Mouse (Mus musculus): ENCODE measurements at regions not wholly inside any gene's neighbourhood (a gene's known extent, or its start where the extent isn't known, plus 50 kb on each side); places are given as distances from the start of the nearest gene placed in this dataset.

GRCm38 (mm10) chr3:52719181-52719580 is 297.9 kb downstream of the Cog6 start:
- WGBS, result 84% methylated on average over 3 of the region's 3 CpGs
- Histone ChIP-seq H3K36me3 (no peaks in the 10 kb centered on the region), H3K9ac (replicated peaks) (no peak overlapping the region), H3K27ac (replicated peaks) (no peak overlapping the region), H3K9me3 (no peaks in the 10 kb centered on the region), H3K4me2 (replicated peaks) (no peak overlapping the region), H3K4me3 (no peak overlapping the region), H3K27me3 (no peaks in the 10 kb centered on the region; the same call in 1 of the 2 replicates), H3K4me1 (no peaks in the 10 kb centered on the region)
- ATAC-seq (ENCODE audit: low FRiP score, low read depth), result no peak

- 89% methylated on average over 5 of the region's 5 CpGs for WGBS
- Histone ChIP-seq H3K9ac (replicated peaks) (no peak overlapping the region), H3K27ac (replicated peaks) (no peak overlapping the region), H3K4me3 (no peak overlapping the region), H3K36me3 (no peaks in the 10 kb centered on the region), H3K27me3 (no peaks in the 10 kb centered on the region; the same call in 1 of the 2 replicates), H3K4me2 (replicated peaks) (no peak overlapping the region), H3K4me1 (no peaks in the 10 kb centered on the region), H3K9me3 (no peaks in the 10 kb centered on the region)
- no peak for ATAC-seq (ENCODE audit: low FRiP score, low read depth)
Measured at GRCm38 (mm10) chr3:52717324-52717723, 299.7 kb downstream of the Cog6 start.

DNA sequence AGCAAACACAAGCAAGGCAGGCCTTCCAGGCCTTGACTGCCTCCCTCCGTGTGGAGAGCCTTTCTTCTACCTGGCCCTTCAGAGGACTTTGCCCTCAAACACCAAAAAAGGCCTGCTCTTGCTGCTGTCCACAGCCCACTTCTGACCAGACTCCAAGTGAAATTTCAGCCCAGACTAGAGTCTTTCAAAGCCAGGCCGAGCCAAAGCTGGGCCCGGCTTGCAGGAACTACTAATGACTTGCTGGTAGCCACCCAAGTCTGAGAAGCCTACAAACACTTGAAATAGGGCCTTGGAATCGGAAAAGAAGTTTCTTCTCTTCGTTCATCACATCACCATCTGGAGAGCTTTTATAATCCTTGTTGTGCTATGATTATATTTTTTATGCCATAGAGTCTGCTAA is 304.9 kb downstream of the Cog6 start:
- no peak for ATAC-seq (ENCODE audit: low FRiP score, low read depth)
- WGBS, result 95% methylated on average over 5 of the region's 5 CpGs
- Histone ChIP-seq H3K4me1 (no peaks in the 10 kb centered on the region), H3K4me3 (no peak overlapping the region), H3K27ac (replicated peaks) (no peak overlapping the region), H3K4me2 (replicated peaks) (no peak overlapping the region), H3K9ac (replicated peaks) (no peak overlapping the region), H3K9me3 (no peaks in the 10 kb centered on the region), H3K36me3 (no peaks in the 10 kb centered on the region), H3K27me3 (no peaks in the 10 kb centered on the region; the same call in 1 of the 2 replicates)

DNA sequence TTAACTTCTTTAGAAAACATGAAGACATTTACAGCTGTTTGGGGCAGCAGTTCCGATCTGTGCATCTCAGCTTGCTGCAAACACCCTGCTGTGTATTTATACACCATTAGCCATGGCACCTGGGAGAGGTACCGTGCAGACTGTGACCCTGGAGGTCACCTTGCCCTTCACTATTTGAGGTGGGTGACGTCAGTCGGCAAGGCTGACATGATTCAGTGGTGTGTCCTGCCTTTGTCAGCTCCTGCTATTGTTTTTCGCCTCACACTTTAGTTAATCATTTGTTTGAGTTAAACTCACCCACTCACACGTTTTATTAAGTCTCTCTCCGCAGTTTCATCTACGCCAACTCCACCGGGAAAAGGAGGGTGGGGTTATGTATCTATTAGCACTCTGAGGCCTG is 305.9 kb downstream of the Cog6 start:
- Histone ChIP-seq H3K27me3 (no peaks in the 10 kb centered on the region; the same call in 1 of the 2 replicates), H3K4me3 (no peak overlapping the region), H3K4me1 (no peaks in the 10 kb centered on the region), H3K27ac (replicated peaks) (no peak overlapping the region), H3K36me3 (no peaks in the 10 kb centered on the region), H3K9me3 (no peaks in the 10 kb centered on the region), H3K4me2 (replicated peaks) (no peak overlapping the region), H3K9ac (replicated peaks) (no peak overlapping the region)
- no peak for ATAC-seq (ENCODE audit: low FRiP score, low read depth)
- 74% methylated on average over 9 of the region's 9 CpGs for WGBS

- Histone ChIP-seq H3K9me3 (no peaks in the 10 kb centered on the region), H3K4me1 (no peaks in the 10 kb centered on the region), H3K36me3 (no peaks in the 10 kb centered on the region), H3K9ac (replicated peaks) (no peak overlapping the region), H3K27me3 (no peaks in the 10 kb centered on the region), H3K27ac (replicated peaks) (no peak overlapping the region), H3K4me3 (no peak overlapping the region), H3K4me2 (replicated peaks) (no peak overlapping the region)
- 71% methylated on average over 3 of the region's 3 CpGs for WGBS
- ATAC-seq (ENCODE audit: low FRiP score, low read depth), result no peak
Measured at GRCm38 (mm10) chr3:52708746-52709145, 308.3 kb downstream of the Cog6 start.

GRCm38 (mm10) chr3:52708301-52708700 is 308.7 kb downstream of the Cog6 start:
- H3K36me3 ChIP-seq, result no peaks in the 10 kb centered on the region
- WGBS, result 73% methylated on average over 1 of the region's 1 CpGs
- no peak for ATAC-seq (ENCODE audit: low FRiP score, low read depth)

DNA sequence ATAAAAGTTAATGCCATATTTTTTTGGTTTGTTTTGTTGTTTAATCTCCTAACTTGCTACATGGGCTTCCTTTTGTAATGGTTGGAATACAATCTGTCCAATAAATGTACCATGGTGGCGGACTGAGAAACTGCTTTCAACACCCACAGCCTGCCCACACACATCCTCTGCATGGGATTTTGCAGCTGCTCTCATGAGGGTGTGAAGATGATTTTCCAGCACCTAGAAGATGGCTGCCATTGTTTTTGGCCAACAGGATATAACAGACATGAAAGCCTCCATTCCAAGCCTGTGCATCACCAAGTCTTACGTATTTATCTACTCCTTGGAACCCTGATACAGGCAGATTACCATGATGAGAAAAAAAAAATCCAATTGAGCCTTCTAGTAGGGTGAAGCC is 310.4 kb downstream of the Cog6 start:
- Histone ChIP-seq H3K27ac (replicated peaks) (no peak overlapping the region), H3K9me3 (no peaks in the 10 kb centered on the region), H3K9ac (replicated peaks) (no peak overlapping the region), H3K4me1 (no peaks in the 10 kb centered on the region), H3K4me2 (replicated peaks) (no peak overlapping the region), H3K4me3 (no peak overlapping the region), H3K27me3 (no peaks in the 10 kb centered on the region), H3K36me3 (no peaks in the 10 kb centered on the region)
- no peak for ATAC-seq (ENCODE audit: low FRiP score, low read depth)
- 94% methylated on average over 2 of the region's 2 CpGs for WGBS

More at GRCm38 (mm10) chr3:52708301-52708700, 308.7 kb downstream of the Cog6 start:
- H3K4me3 ChIP-seq, result no peak overlapping the region
- H3K27ac ChIP-seq (replicated peaks), result no peak overlapping the region
- no peak overlapping the region for H3K9ac ChIP-seq (replicated peaks)
- H3K9me3 ChIP-seq, result no peaks in the 10 kb centered on the region
- no peaks in the 10 kb centered on the region for H3K4me1 ChIP-seq
- H3K27me3 ChIP-seq, result no peaks in the 10 kb centered on the region
- no peak overlapping the region for H3K4me2 ChIP-seq (replicated peaks)

DNA sequence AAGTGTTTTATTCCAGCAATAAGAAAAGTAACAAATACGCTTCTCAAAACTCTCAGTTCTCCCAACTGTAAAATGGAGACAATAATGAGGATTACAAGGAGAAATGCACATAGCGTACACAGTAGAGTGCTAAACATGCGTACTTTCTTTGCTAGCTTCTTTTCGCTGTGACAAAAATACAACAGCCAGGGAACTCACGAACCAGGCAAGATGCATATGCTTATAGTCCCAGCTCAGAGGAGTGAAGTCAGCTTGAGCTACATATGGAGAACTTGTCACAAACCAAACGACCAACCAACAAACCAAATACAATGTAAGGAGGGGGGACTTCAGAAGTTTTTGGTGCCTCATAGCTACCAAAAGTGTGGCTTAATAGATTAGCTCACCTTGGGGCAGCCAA is 313.3 kb downstream of the Cog6 start:
- ATAC-seq (ENCODE audit: low FRiP score, low read depth), result no peak
- Histone ChIP-seq H3K27ac (replicated peaks) (no peak overlapping the region), H3K36me3 (no peaks in the 10 kb centered on the region), H3K9me3 (no peaks in the 10 kb centered on the region), H3K4me2 (replicated peaks) (no peak overlapping the region), H3K4me3 (no peak overlapping the region), H3K4me1 (no peaks in the 10 kb centered on the region), H3K9ac (replicated peaks) (no peak overlapping the region), H3K27me3 (no peaks in the 10 kb centered on the region)
- WGBS, result 90% methylated on average over 6 of the region's 6 CpGs

DNA sequence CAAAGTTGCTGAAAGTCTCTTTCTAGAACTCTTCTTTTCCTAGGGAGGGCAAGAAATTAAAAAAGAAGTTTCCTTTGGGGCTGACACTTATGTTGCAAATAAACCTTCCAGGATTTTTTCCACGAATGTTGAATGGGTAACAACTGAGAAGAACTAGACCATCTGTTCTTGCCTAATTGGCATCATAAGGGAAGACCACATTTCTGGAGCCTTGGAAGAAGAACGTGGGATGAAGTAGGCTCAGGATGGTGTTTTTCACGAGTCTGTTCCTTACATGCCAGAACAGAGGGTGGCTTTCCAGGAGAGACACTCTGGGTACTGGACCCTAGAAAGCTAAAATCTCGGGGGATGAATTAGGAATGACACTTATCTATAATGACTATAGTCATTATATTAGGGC is 314.1 kb downstream of the Cog6 start:
- Histone ChIP-seq H3K9me3 (no peaks in the 10 kb centered on the region), H3K4me2 (replicated peaks) (no peak overlapping the region), H3K36me3 (no peaks in the 10 kb centered on the region), H3K4me1 (no peaks in the 10 kb centered on the region), H3K27me3 (no peaks in the 10 kb centered on the region), H3K4me3 (no peak overlapping the region), H3K9ac (replicated peaks) (no peak overlapping the region), H3K27ac (replicated peaks) (no peak overlapping the region)
- no peak for ATAC-seq (ENCODE audit: low FRiP score, low read depth)
- WGBS, result 85% methylated on average over 4 of the region's 4 CpGs

- no peak for ATAC-seq (ENCODE audit: low FRiP score, low read depth)
- no peak overlapping the region for H3K27ac ChIP-seq (replicated peaks)
- H3K27me3 ChIP-seq, result no peaks in the 10 kb centered on the region
- H3K4me2 ChIP-seq (replicated peaks), result no peak overlapping the region
- H3K9me3 ChIP-seq, result no peaks in the 10 kb centered on the region
- H3K4me1 ChIP-seq, result no peaks in the 10 kb centered on the region
- no peak overlapping the region for H3K9ac ChIP-seq (replicated peaks)
- no peaks in the 10 kb centered on the region for H3K36me3 ChIP-seq
- no peak overlapping the region for H3K4me3 ChIP-seq
- WGBS, result 83% methylated on average over 3 of the region's 3 CpGs
Measured at GRCm38 (mm10) chr3:52701601-52702000, 315.4 kb downstream of the Cog6 start.

DNA sequence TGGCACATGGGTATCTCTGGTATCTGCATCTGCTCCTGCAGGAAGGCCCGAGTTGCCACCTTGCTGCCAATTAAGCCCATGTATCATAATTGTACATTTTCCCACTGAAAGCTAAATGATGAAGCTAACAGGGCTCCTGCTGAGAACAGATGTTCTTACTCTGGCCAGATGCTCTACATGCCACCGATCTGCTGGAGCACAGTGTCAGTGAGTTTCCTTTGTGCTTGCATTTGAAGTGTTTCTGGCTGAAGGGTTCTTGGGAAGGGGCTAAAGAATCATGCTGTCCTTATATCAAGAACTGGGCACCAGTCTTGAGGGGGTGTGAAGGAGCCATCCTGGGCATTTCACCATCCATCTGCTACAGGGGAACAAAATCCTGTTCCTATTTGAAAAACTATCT is 323.2 kb downstream of the Cog6 start:
- ATAC-seq (ENCODE audit: low FRiP score, low read depth), result no peak
- H3K9ac ChIP-seq (replicated peaks), result no peak overlapping the region
- no peaks in the 10 kb centered on the region for H3K9me3 ChIP-seq
- 85% methylated on average over 2 of the region's 2 CpGs for WGBS
- no peaks in the 10 kb centered on the region for H3K36me3 ChIP-seq
- H3K4me2 ChIP-seq (replicated peaks), result no peak overlapping the region
- no peak overlapping the region for H3K4me3 ChIP-seq
- no peaks in the 10 kb centered on the region for H3K4me1 ChIP-seq
- H3K27me3 ChIP-seq, result peaks cover 5% of the 10 kb centered on the region; the same call in 1 of the 2 replicates
- no peak overlapping the region for H3K27ac ChIP-seq (replicated peaks)

GRCm38 (mm10) chr3:52685434-52686181 is 331.4 kb downstream of the Cog6 start:
- Histone ChIP-seq H3K9ac (replicated peaks) (no peak overlapping the region), H3K27ac (replicated peaks) (no peak overlapping the region), H3K4me3 (no peak overlapping the region), H3K9me3 (no peaks in the 10 kb centered on the region), H3K27me3 (peaks cover 45% of the 10 kb centered on the region), H3K36me3 (no peaks in the 10 kb centered on the region), H3K4me1 (0 out of 2 replicates have a peak, but pooled peaks cover 4% of the 10 kb centered on the region), H3K4me2 (replicated peaks) (no peak overlapping the region)
- no peak for ATAC-seq (ENCODE audit: low FRiP score, low read depth)
- 85% methylated on average over 9 of the region's 9 CpGs for WGBS
